Mouse (Mus musculus): ENCODE data around the gene Sf3b6. TPM values are rescaled to one million over a fixed set of nuclear protein-coding genes. Genes with fewer than 3 reads are reported as not detected.
"Not testable (repeated sequence)": the region's sequence is repeated elsewhere in the genome, so short reads cannot be mapped to it uniquely, and the experiment has no call there.

Gene Sf3b6
- polyA plus RNA-seq, 1 experiment from 2014 or later: 405 TPM

- WGBS: 89% methylated on average over 9 of the region's 9 CpGs
- H3K36me3 ChIP-seq (ENCODE audit: control insufficient read depth, insufficient read depth, low read length); H3K27ac ChIP-seq (ENCODE audit: low read depth, low read length); H3K9me3 ChIP-seq (replicated peaks; ENCODE audit: control insufficient read depth, low read length); H3K9ac ChIP-seq (ENCODE audit: low read length); H3K4me3 ChIP-seq (ENCODE audit: low read depth, low read length); ATAC-seq; H3K4me2 ChIP-seq (ENCODE audit: low read length); DNase-seq (ENCODE audit: low spot score); H3K4me1 ChIP-seq (ENCODE audit: control insufficient read depth, insufficient read depth, low read length); H3K27me3 ChIP-seq (replicated peaks; ENCODE audit: control insufficient read depth, insufficient read depth, low read length): not testable (repeated sequence)
These were observed 35.5 kb upstream of the Sf3b6 start for GRCm38 (mm10) chr12:4781725-4782404.

GRCm38 (mm10) chr12:4783598-4783997 is 33.7 kb upstream of the Sf3b6 start:
- no peak overlapping the region for H3K4me3 ChIP-seq (ENCODE audit: low read depth, low read length)
- no peaks in the 10 kb centered on the region for H3K9me3 ChIP-seq (replicated peaks; ENCODE audit: control insufficient read depth, low read length)
- no peak for DNase-seq (ENCODE audit: low spot score)
- H3K36me3 ChIP-seq (ENCODE audit: control insufficient read depth, insufficient read depth, low read length): no peaks in the 10 kb centered on the region
- 63% methylated on average over 5 of the region's 5 CpGs for WGBS
- ATAC-seq: no peak
- H3K27ac ChIP-seq (ENCODE audit: low read depth, low read length): no peak overlapping the region
- H3K4me1 ChIP-seq (ENCODE audit: control insufficient read depth, insufficient read depth, low read length): no peaks in the 10 kb centered on the region
- no peak overlapping the region for H3K4me2 ChIP-seq (ENCODE audit: low read length)
- H3K9ac ChIP-seq (ENCODE audit: low read length): no peak overlapping the region
- no peaks in the 10 kb centered on the region for H3K27me3 ChIP-seq (replicated peaks; ENCODE audit: control insufficient read depth, insufficient read depth, low read length)

- no peak overlapping the region for H3K9ac ChIP-seq (ENCODE audit: low read length)
- H3K27ac ChIP-seq (ENCODE audit: low read depth, low read length): no peak overlapping the region
- H3K4me2 ChIP-seq (ENCODE audit: low read length): no peak overlapping the region
- no peaks in the 10 kb centered on the region for H3K27me3 ChIP-seq (replicated peaks; ENCODE audit: control insufficient read depth, insufficient read depth, low read length)
- H3K4me1 ChIP-seq (ENCODE audit: control insufficient read depth, insufficient read depth, low read length): no peaks in the 10 kb centered on the region
- H3K4me3 ChIP-seq (ENCODE audit: low read depth, low read length): no peak overlapping the region
- no peaks in the 10 kb centered on the region for H3K9me3 ChIP-seq (replicated peaks; ENCODE audit: control insufficient read depth, low read length)
- DNase-seq (ENCODE audit: low spot score) (no peak), ATAC-seq (no peak)
- no peaks in the 10 kb centered on the region for H3K36me3 ChIP-seq (ENCODE audit: control insufficient read depth, insufficient read depth, low read length)
- 78% methylated on average over 2 of the region's 2 CpGs for WGBS
These were observed 32.9 kb upstream of the Sf3b6 start for GRCm38 (mm10) chr12:4784466-4784865.

GRCm38 (mm10) chr12:4788128-4788527 is 29.2 kb upstream of the Sf3b6 start:
- H3K36me3 ChIP-seq (ENCODE audit: control insufficient read depth, insufficient read depth, low read length): not testable (repeated sequence)
- WGBS: 94% methylated on average over 25 of the region's 25 CpGs

GRCm38 (mm10) chr12:4793718-4794117 is 23.6 kb upstream of the Sf3b6 start:
- H3K9ac ChIP-seq (ENCODE audit: low read length): no peak overlapping the region
- H3K4me1 ChIP-seq (ENCODE audit: control insufficient read depth, insufficient read depth, low read length): no peaks in the 10 kb centered on the region
- no peaks in the 10 kb centered on the region for H3K27me3 ChIP-seq (replicated peaks; ENCODE audit: control insufficient read depth, insufficient read depth, low read length)
- H3K27ac ChIP-seq (ENCODE audit: low read depth, low read length): no peak overlapping the region
- DNase-seq (ENCODE audit: low spot score) (no peak), ATAC-seq (no peak)
- no peak overlapping the region for H3K4me3 ChIP-seq (ENCODE audit: low read depth, low read length)
- no peaks in the 10 kb centered on the region for H3K9me3 ChIP-seq (replicated peaks; ENCODE audit: control insufficient read depth, low read length)
- H3K4me2 ChIP-seq (ENCODE audit: low read length): no peak overlapping the region
- WGBS: 73% methylated on average over 1 of the region's 1 CpGs
- H3K36me3 ChIP-seq (ENCODE audit: control insufficient read depth, insufficient read depth, low read length): no peaks in the 10 kb centered on the region

More at GRCm38 (mm10) chr12:4788128-4788527, 29.2 kb upstream of the Sf3b6 start:
- not testable (repeated sequence) for ATAC-seq; H3K9me3 ChIP-seq (replicated peaks; ENCODE audit: control insufficient read depth, low read length); DNase-seq (ENCODE audit: low spot score); H3K27ac ChIP-seq (ENCODE audit: low read depth, low read length); H3K4me1 ChIP-seq (ENCODE audit: control insufficient read depth, insufficient read depth, low read length); H3K4me3 ChIP-seq (ENCODE audit: low read depth, low read length); H3K9ac ChIP-seq (ENCODE audit: low read length); H3K27me3 ChIP-seq (replicated peaks; ENCODE audit: control insufficient read depth, insufficient read depth, low read length); H3K4me2 ChIP-seq (ENCODE audit: low read length)

GRCm38 (mm10) chr12:4797471-4797870 is 19.9 kb upstream of the Sf3b6 start:
- not testable (repeated sequence) for DNase-seq (ENCODE audit: low spot score); ATAC-seq; H3K4me2 ChIP-seq (ENCODE audit: low read length); H3K36me3 ChIP-seq (ENCODE audit: control insufficient read depth, insufficient read depth, low read length); H3K9me3 ChIP-seq (replicated peaks; ENCODE audit: control insufficient read depth, low read length); H3K4me1 ChIP-seq (ENCODE audit: control insufficient read depth, insufficient read depth, low read length); H3K9ac ChIP-seq (ENCODE audit: low read length); H3K27me3 ChIP-seq (replicated peaks; ENCODE audit: control insufficient read depth, insufficient read depth, low read length); H3K27ac ChIP-seq (ENCODE audit: low read depth, low read length); H3K4me3 ChIP-seq (ENCODE audit: low read depth, low read length)
- 79% methylated on average over 6 of the region's 6 CpGs for WGBS

- 74% methylated on average over 4 of the region's 4 CpGs for WGBS
These were observed 6.3 kb upstream of the Sf3b6 start for GRCm38 (mm10) chr12:4811036-4811435.

GRCm38 (mm10) chr12:4811705-4812104 is 5.6 kb upstream of the Sf3b6 start:
- no peak overlapping the region for H3K9ac ChIP-seq (ENCODE audit: low read length)
- no peak for DNase-seq (ENCODE audit: low spot score)
- peaks cover 2% of the 10 kb centered on the region for H3K4me1 ChIP-seq (ENCODE audit: control insufficient read depth, insufficient read depth, low read length)
- H3K27ac ChIP-seq (ENCODE audit: low read depth, low read length): no peak overlapping the region
- H3K9me3 ChIP-seq (replicated peaks; ENCODE audit: control insufficient read depth, low read length): no peaks in the 10 kb centered on the region
- no peaks in the 10 kb centered on the region for H3K27me3 ChIP-seq (replicated peaks; ENCODE audit: control insufficient read depth, insufficient read depth, low read length)
- no peak for ATAC-seq
- WGBS: 82% methylated on average over 3 of the region's 3 CpGs
- no peak overlapping the region for H3K4me3 ChIP-seq (ENCODE audit: low read depth, low read length)
- no peak overlapping the region for H3K4me2 ChIP-seq (ENCODE audit: low read length)
- H3K36me3 ChIP-seq (ENCODE audit: control insufficient read depth, insufficient read depth, low read length): no peaks in the 10 kb centered on the region

More at GRCm38 (mm10) chr12:4811036-4811435, 6.3 kb upstream of the Sf3b6 start:
- Histone ChIP-seq H3K4me1 (ENCODE audit: control insufficient read depth, insufficient read depth, low read length) (no peaks in the 10 kb centered on the region), H3K4me2 (ENCODE audit: low read length) (no peak overlapping the region), H3K27me3 (replicated peaks; ENCODE audit: control insufficient read depth, insufficient read depth, low read length) (no peaks in the 10 kb centered on the region), H3K4me3 (ENCODE audit: low read depth, low read length) (no peak overlapping the region), H3K36me3 (ENCODE audit: control insufficient read depth, insufficient read depth, low read length) (no peaks in the 10 kb centered on the region), H3K27ac (ENCODE audit: low read depth, low read length) (no peak overlapping the region), H3K9me3 (replicated peaks; ENCODE audit: control insufficient read depth, low read length) (no peaks in the 10 kb centered on the region), H3K9ac (ENCODE audit: low read length) (no peak overlapping the region)
- DNase-seq (ENCODE audit: low spot score) (no peak), ATAC-seq (no peak)

- no peaks in the 10 kb centered on the region for H3K36me3 ChIP-seq (ENCODE audit: control insufficient read depth, insufficient read depth, low read length)
- no peak overlapping the region for H3K27ac ChIP-seq (ENCODE audit: low read depth, low read length)
- H3K4me3 ChIP-seq (ENCODE audit: low read depth, low read length): no peak overlapping the region
- peaks cover 6% of the 10 kb centered on the region for H3K4me1 ChIP-seq (ENCODE audit: control insufficient read depth, insufficient read depth, low read length)
- no peaks in the 10 kb centered on the region for H3K9me3 ChIP-seq (replicated peaks; ENCODE audit: control insufficient read depth, low read length)
- H3K4me2 ChIP-seq (ENCODE audit: low read length): no peak overlapping the region
- ATAC-seq (no peak), DNase-seq (ENCODE audit: low spot score) (no peak)
- 85% methylated on average over 4 of the region's 4 CpGs for WGBS
- H3K9ac ChIP-seq (ENCODE audit: low read length): no peak overlapping the region
- no peaks in the 10 kb centered on the region for H3K27me3 ChIP-seq (replicated peaks; ENCODE audit: control insufficient read depth, insufficient read depth, low read length)
These were observed 3.7 kb upstream of the Sf3b6 start for GRCm38 (mm10) chr12:4813636-4814035.
